Mouse (Mus musculus) kidney, embryonic 14.5 days (tissue): ENCODE measurements around the gene C1rb. TPM values are rescaled to one million over a fixed set of nuclear protein-coding genes. Genes with fewer than 3 reads are reported as not detected.
"Not testable (repeated sequence)": the region's sequence is repeated elsewhere in the genome, so short reads cannot be mapped to it uniquely, and the experiment has no call there.

Source experiments
- ATAC-seq: fragments of 200-750 bp; cut with Nextera tagmentation; 2 replicates; pipeline ENCODE4 v1.8.0; 2017; ENCODE audit warnings: moderate number of reproducible peaks, mild to moderate bottlenecking, moderate TSS enrichment, moderate library complexity; ENCODE audit not compliant: low FRiP score, low TSS enrichment
- H3K27ac ChIP-seq: fragments of 300-500 bp; sonication (generic); 2 replicates; pipeline ENCODE4 v1.5.1; 2014; ENCODE audit warnings: low read depth, mild to moderate bottlenecking, low read length, moderate library complexity, mixed read lengths
- H3K27me3 ChIP-seq: fragments of 300-500 bp; sonication (generic); 2 replicates; pipeline ENCODE4 v1.6.1; 2014; ENCODE audit warnings: mild to moderate bottlenecking, low read length; ENCODE audit not compliant: control insufficient read depth, insufficient read depth
- H3K36me3 ChIP-seq: fragments of 300-500 bp; sonication (generic); 2 replicates; pipeline ENCODE4 v1.6.1; 2014; ENCODE audit warnings: low read length, mixed read lengths; ENCODE audit not compliant: control insufficient read depth, insufficient read depth
- H3K4me1 ChIP-seq: fragments of 300-500 bp; sonication (generic); 2 replicates; pipeline ENCODE4 v1.6.1; 2014; ENCODE audit warnings: low read length, mixed read lengths; ENCODE audit not compliant: control insufficient read depth, insufficient read depth
- H3K4me2 ChIP-seq: fragments of 300-500 bp; sonication (generic); replicated peaks from 2 replicates; pipeline ENCODE4 v1.6.1; 2014; ENCODE audit warnings: low read depth, mild to moderate bottlenecking, low read length
- H3K4me3 ChIP-seq: fragments of 300-500 bp; sonication (generic); 2 replicates; pipeline ENCODE4 v1.5.1; 2014; ENCODE audit warnings: mild to moderate bottlenecking, low read length
- H3K9ac ChIP-seq: fragments of 300-500 bp; sonication (generic); 2 replicates; pipeline ENCODE4 v1.6.1; 2014; ENCODE audit warnings: low read depth, mild to moderate bottlenecking, low read length, moderate library complexity
- H3K9me3 ChIP-seq: fragments of 300-500 bp; sonication (generic); 2 replicates; pipeline ENCODE4 v1.6.1; 2016; ENCODE audit warnings: low read length; ENCODE audit not compliant: control insufficient read depth
- WGBS: fragments of 180-500 bp; shearing (Covaris S2); extraction: QIAGEN DNeasy Blood & Tissue Kit; methylation state at CpG from one replicate; pipeline ENCODE4 v1.1.7; 2014; 5-methylcytosine and 5-hydroxymethylcytosine counted together
- polyA plus RNA-seq: library from polyadenylated mRNA; unstranded; fragments of >200 nt; fragmentation: Nextera tagmentation; extraction: Ambion mirVana; gene quantifications from 2 replicates; pipeline ENCODE4 v1.2.1, GENCODE M21; 2014

The C1rb gene
- polyA plus RNA-seq = 0.11 TPM in 1 of 2 replicates, not detected in the other

DNA sequence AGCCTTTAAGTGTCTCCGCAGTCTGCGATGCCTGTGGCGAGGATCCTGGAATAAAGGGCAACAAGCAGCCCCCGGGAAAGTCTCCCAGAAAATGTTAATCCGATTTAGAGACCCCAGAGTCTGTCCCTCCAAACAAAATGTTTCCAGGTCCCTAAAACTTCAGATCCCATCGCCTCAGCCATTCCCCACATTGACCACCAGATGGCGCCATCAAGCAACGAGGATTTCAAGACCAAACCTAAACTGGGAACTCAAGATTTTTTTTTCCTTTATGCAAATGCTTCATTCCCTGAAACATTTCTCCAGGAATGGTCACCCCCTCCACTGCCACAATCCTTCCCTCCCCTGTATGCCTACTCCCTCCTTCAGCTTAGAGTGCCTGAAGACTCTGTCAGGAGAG, at the start of gene C1rb:
Gene C1rb, plus strand, starts transcription at position 269 of the 400 bp plus-strand sequence.
- H3K4me3 ChIP-seq = no peak within 1 kb of the TSS
- no peak for ATAC-seq
- no peaks in the 10 kb centered on the region for H3K4me1 ChIP-seq
- H3K4me2 ChIP-seq = no peak within 1 kb of the TSS
- no peaks in the 10 kb centered on the region for H3K9me3 ChIP-seq
- H3K27ac ChIP-seq = no peak within 1 kb of the TSS
- WGBS = 3% methylated on average over 8 of the region's 8 CpGs
- no peaks in the 10 kb centered on the region for H3K27me3 ChIP-seq
- no peak within 1 kb of the TSS for H3K9ac ChIP-seq
- no peaks in the 10 kb centered on the region for H3K36me3 ChIP-seq

- WGBS = 81% methylated on average over 7 of the region's 7 CpGs
- ATAC-seq, H3K9me3 ChIP-seq: not testable (repeated sequence)
These were observed 48.0 kb upstream of the C1rb start for GRCm38 (mm10) chr6:124522082-124522481.

DNA sequence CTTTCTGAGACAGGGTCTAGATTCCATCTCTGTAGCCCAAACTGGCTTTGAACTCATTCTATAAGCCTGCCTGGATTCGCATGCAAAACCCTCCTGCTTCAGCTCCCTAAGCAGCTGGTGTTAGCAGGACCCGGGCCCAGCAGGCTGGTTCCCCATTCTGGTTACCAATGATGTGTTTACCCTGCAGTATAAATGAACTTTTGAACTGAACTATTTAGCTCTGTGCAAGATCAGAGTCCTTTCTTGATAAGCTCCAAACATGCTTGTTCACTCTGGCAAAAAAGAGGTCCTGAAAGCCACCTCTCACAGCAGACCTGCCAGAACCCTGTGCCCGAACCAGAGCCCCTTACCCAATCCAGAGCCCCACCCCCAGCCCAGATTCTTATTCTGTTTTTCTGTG, 42.2 kb upstream of the C1rb start:
- Histone ChIP-seq H3K27me3 (no peaks in the 10 kb centered on the region), H3K9ac (no peak overlapping the region)

More at GRCm38 (mm10) chr6:124522082-124522481, 48.0 kb upstream of the C1rb start:
- H3K27me3 ChIP-seq, H3K4me3 ChIP-seq, H3K36me3 ChIP-seq, H3K9ac ChIP-seq, H3K27ac ChIP-seq, H3K4me2 ChIP-seq, H3K4me1 ChIP-seq: not testable (repeated sequence)

DNA sequence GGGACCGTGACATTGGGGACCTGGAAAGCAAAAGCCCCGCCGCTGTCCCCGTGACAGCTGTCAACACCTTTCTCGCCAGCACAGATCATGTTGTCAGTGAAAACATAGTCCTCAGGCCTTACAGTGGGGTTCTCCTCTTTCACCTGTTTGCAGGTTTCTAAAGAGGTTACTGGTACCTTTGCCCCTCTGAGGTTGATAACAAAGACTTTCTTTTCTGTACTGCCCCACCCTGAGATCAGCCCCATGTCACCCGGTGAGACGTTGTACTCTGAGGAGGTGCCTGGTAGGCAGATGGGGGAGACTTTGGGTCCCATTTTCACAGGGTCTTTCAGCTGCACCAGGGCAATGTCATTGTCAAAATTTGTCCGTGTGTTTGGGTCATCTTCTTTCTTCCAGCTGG, 39.0 kb upstream of the C1rb start:
- H3K36me3 ChIP-seq = no peaks in the 10 kb centered on the region
- no peaks in the 10 kb centered on the region for H3K27me3 ChIP-seq
- H3K27ac ChIP-seq = no peak overlapping the region
- H3K9me3 ChIP-seq = no peaks in the 10 kb centered on the region
- no peak overlapping the region for H3K9ac ChIP-seq
- no peak overlapping the region for H3K4me3 ChIP-seq
- H3K4me2 ChIP-seq = no peak overlapping the region
- 86% methylated on average over 8 of the region's 8 CpGs for WGBS
- ATAC-seq = no peak
- H3K4me1 ChIP-seq = no peaks in the 10 kb centered on the region

More for the DNA sequence above, 42.2 kb upstream of the C1rb start:
- H3K4me3 ChIP-seq = no peak overlapping the region
- WGBS = 84% methylated on average over 3 of the region's 3 CpGs
- H3K9me3 ChIP-seq = no peaks in the 10 kb centered on the region
- no peaks in the 10 kb centered on the region for H3K4me1 ChIP-seq
- ATAC-seq = no peak
- no peak overlapping the region for H3K27ac ChIP-seq
- no peak overlapping the region for H3K4me2 ChIP-seq
- H3K36me3 ChIP-seq = no peaks in the 10 kb centered on the region

DNA sequence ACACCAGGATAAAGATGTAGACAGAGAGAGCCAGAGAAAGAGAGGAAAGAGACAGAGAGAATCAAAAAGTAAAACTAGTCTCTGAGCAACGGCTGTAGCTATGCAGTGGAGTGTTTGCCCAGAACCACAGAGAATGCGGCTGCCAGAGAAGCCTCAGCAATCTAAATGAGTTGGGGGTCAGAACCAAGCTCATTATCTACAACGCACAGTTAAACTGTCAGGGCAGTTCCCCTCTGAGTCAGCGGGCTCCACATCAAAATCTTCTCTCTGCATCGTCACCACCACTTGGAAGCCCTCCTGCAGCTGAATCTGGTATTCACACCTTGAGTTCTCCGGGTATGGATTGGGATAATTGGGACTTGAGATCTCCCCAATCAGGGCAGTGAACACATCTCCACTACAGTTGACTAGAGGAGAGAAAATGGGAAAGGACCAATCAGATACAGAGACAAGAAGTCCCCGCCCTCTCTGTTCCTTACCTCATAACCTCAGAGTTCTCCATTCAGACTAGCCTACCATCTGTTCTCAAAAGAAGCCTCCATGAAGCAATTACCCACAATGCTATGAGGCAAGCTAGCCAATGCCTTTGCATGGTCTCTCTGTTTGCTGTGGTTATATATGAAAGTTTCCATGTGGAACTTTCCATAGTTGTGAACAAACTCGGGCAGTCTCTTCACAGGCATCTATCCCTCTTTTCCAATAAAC, 33.8 kb upstream of the C1rb start:
- H3K4me2 ChIP-seq, H3K27ac ChIP-seq, H3K9me3 ChIP-seq, H3K4me1 ChIP-seq, H3K36me3 ChIP-seq, ATAC-seq, H3K27me3 ChIP-seq, H3K9ac ChIP-seq, H3K4me3 ChIP-seq: not testable (repeated sequence)
- 82% methylated on average over 8 of the region's 8 CpGs for WGBS

DNA sequence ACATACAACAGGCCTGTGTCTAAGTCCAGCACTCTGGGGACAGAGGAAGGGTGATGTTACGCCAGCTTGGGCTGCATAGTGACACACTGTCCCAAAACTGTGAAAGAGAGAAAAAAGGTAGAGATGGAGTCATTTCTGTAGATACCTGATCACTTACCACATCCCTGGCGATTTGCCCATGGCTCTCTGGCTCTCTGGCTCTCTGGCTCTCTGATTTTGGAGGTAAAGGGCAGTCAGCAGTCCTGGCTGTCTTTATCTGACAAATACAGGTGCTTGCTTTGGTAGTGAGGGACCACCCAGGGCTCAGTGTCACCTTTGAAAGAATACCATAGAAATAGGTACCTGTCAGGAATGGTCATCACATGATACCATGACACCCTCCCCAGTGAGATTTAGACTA, 28.9 kb upstream of the C1rb start:
- not testable (repeated sequence) for H3K27me3 ChIP-seq, H3K9me3 ChIP-seq, H3K4me1 ChIP-seq, H3K4me2 ChIP-seq, ATAC-seq, H3K4me3 ChIP-seq, H3K27ac ChIP-seq, H3K36me3 ChIP-seq, H3K9ac ChIP-seq
- 73% methylated on average over 2 of the region's 2 CpGs for WGBS

DNA sequence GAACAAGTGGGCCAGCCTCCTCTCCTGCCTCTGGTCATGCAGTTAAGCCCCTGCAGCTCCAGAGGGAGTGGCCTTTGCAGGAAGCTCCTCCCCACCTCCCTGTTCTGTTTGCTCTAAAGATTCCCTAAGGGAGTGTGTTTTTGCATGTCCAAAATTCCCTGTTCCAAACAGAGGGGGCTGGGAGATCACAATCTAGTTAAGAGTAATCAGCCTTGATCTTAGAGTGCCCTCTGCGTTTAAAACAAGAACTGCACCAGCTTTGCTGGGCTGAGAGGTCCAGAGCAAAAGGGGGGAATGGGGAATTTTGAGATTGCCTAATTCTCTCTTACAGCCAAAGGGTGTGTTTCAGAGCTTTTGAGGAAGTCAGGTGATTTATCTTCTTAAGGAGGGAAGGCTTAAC, 27.8 kb upstream of the C1rb start, which contains the start of gene C1s1:
Gene C1s1, minus strand, starts transcription at position 76 of the 400 bp plus-strand sequence.
- 6% methylated on average over 1 of the region's 1 CpGs for WGBS
- H3K4me3 ChIP-seq, H3K9ac ChIP-seq, H3K9me3 ChIP-seq, H3K36me3 ChIP-seq, H3K27ac ChIP-seq, H3K4me2 ChIP-seq, H3K27me3 ChIP-seq, H3K4me1 ChIP-seq: not testable (repeated sequence)
- ATAC-seq = peak; percentile 75

GRCm38 (mm10) chr6:124544466-124544865, 25.6 kb upstream of the C1rb start:
- Histone ChIP-seq H3K4me3 (no peak overlapping the region), H3K9me3 (no peaks in the 10 kb centered on the region), H3K4me1 (no peaks in the 10 kb centered on the region), H3K4me2 (no peak overlapping the region), H3K27ac (no peak overlapping the region), H3K27me3 (no peaks in the 10 kb centered on the region), H3K9ac (no peak overlapping the region), H3K36me3 (no peaks in the 10 kb centered on the region)
- peak; percentile 47; the same call in 1 of the 2 replicates for ATAC-seq
- 80% methylated on average over 4 of the region's 6 CpGs for WGBS

DNA sequence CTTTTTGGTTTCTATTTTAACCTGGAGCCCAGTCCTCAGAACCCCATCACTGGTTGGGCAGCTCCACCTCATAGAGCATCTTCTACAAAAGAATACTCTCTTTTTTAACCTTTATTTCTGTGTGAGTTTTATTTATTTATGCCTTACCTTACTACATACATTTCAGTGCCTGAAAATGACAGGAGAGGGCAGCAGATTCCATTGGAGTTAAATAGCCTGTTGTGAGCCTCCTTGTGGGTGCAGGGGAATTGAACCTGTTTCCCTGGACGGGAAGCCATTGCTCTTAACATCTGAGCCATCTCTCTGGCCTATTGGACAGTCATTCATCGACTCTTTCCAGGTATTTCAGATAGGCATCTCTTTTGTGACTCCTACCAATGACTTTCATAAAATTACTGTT, 24.7 kb upstream of the C1rb start:
- WGBS = 77% methylated on average over 2 of the region's 2 CpGs
- ATAC-seq = no peak

More for the DNA sequence above, 24.7 kb upstream of the C1rb start:
- Histone ChIP-seq H3K4me3 (no peak overlapping the region), H3K27me3 (no peaks in the 10 kb centered on the region), H3K4me2 (no peak overlapping the region), H3K9ac (no peak overlapping the region), H3K36me3 (no peaks in the 10 kb centered on the region), H3K27ac (no peak overlapping the region), H3K4me1 (no peaks in the 10 kb centered on the region), H3K9me3 (no peaks in the 10 kb centered on the region; the same call in 1 of the 2 replicates)
